Mouse (Mus musculus) layer of hippocampus, postnatal 10 days (tissue): ENCODE measurements around the gene Wdr76. TPM values are rescaled to one million over a fixed set of nuclear protein-coding genes. Genes with fewer than 3 reads are reported as not detected.
A peak's percentile ranks its signal among the peaks of the same experiment; 100 is the strongest.
"Not testable (repeated sequence)": the region's sequence is repeated elsewhere in the genome, so short reads cannot be mapped to it uniquely, and the experiment has no call there.

Experiments
- DNase-seq, 2 experiments: peaks; one replicate each; pipeline ENCODE4 v3.0.0; 2021; ENCODE audit warnings: low spot score in 2 of 2
- long read RNA-seq: library from polyadenylated mRNA; stranded (forward); transcript quantifications from one replicate; pipeline ENCODE4 v2.0.0, GENCODE M21; 2023
- total RNA-seq, 2 experiments: library from RNA; stranded (reverse); gene quantifications; 2 replicates each; pipeline ENCODE4 v1.2.3; 2021

Wdr76 gene
- total RNA-seq, result 1 to 10 TPM; 3.3 to 3.6 TPM
- long read RNA-seq, partial matches to known transcripts, result 1 of 1 reads
- long read RNA-seq, other reads (novel, unspliced or antisense), result 0 of 1 reads

GRCm38 (mm10) chr2:121505942-121506882 is at the start of gene Wdr76, which contains the start of gene Mfap1a:
Wdr76 (plus strand) TSS chr2:121506723.
Mfap1a (minus strand) TSS chr2:121506665.
- peak; percentile 74 to 79 for DNase-seq

- DNase-seq, result no peak
Observed at GRCm38 (mm10) chr2:121460071-121460470, 46.5 kb upstream of the Wdr76 start.

- DNase-seq, result not testable (repeated sequence)
Observed at GRCm38 (mm10) chr2:121468982-121469381, 37.5 kb upstream of the Wdr76 start.

GRCm38 (mm10) chr2:121472783-121473182 is 33.7 kb upstream of the Wdr76 start:
- not testable (repeated sequence) for DNase-seq

- DNase-seq, result peak; percentile 70 to 78
Observed at GRCm38 (mm10) chr2:121473301-121474179, 33.0 kb upstream of the Wdr76 start, which contains the start of gene Mfap1b. Mfap1b (minus strand) TSS chr2:121474067.

GRCm38 (mm10) chr2:121474180-121474535 is 32.4 kb upstream of the Wdr76 start:
- DNase-seq, result no peak

GRCm38 (mm10) chr2:121475306-121475705 is 31.2 kb upstream of the Wdr76 start:
- not testable (repeated sequence) for DNase-seq

- no peak for DNase-seq
Observed at GRCm38 (mm10) chr2:121477491-121478266, 28.8 kb upstream of the Wdr76 start.

GRCm38 (mm10) chr2:121480498-121480897 is 26.0 kb upstream of the Wdr76 start:
- peak in 1 of 2 experiments; percentile 13 for DNase-seq

GRCm38 (mm10) chr2:121480916-121481315 is 25.6 kb upstream of the Wdr76 start:
- not testable (repeated sequence) for DNase-seq

- no peak for DNase-seq
Observed at GRCm38 (mm10) chr2:121483576-121483975, 22.9 kb upstream of the Wdr76 start.

GRCm38 (mm10) chr2:121484403-121484802 is 22.1 kb upstream of the Wdr76 start:
- not testable (repeated sequence) for DNase-seq

- not testable (repeated sequence) for DNase-seq
Observed at GRCm38 (mm10) chr2:121501550-121501949, 5.0 kb upstream of the Wdr76 start.

GRCm38 (mm10) chr2:121507173-121507950 is 839 bp downstream of the Wdr76 start:
- no peak for DNase-seq

GRCm38 (mm10) chr2:121507951-121508330 is 1.4 kb downstream of the Wdr76 start:
- DNase-seq, result no peak

GRCm38 (mm10) chr2:121509584-121509983 is 3.1 kb downstream of the Wdr76 start:
- DNase-seq, result peak; percentile 34 to 65

- DNase-seq, result no peak
Observed at GRCm38 (mm10) chr2:121511401-121511800, 4.9 kb downstream of the Wdr76 start.

- not testable (repeated sequence) for DNase-seq
Observed at GRCm38 (mm10) chr2:121512991-121513765, 6.7 kb downstream of the Wdr76 start.

GRCm38 (mm10) chr2:121514211-121514610 is 7.7 kb downstream of the Wdr76 start:
- DNase-seq, result no peak
